Mouse (Mus musculus) ES-Bruce4 (cell line): ENCODE measurements around the gene Olfr1344.

Experiments
- CTCF ChIP-seq: IDR thresholded peaks from one replicate; pipeline ENCODE4 v1.8.1; 2011; ENCODE audit warnings: low read depth, low read length
- EP300 ChIP-seq: IDR thresholded peaks from 2 replicates; pipeline ENCODE4 v1.6.1; 2011; ENCODE audit warnings: low read depth, low read length; ENCODE audit not compliant: insufficient read depth
- POLR2A ChIP-seq: IDR thresholded peaks from one replicate; pipeline ENCODE4 v1.8.1; 2011; ENCODE audit warnings: low read length; ENCODE audit not compliant: insufficient read depth

DNA sequence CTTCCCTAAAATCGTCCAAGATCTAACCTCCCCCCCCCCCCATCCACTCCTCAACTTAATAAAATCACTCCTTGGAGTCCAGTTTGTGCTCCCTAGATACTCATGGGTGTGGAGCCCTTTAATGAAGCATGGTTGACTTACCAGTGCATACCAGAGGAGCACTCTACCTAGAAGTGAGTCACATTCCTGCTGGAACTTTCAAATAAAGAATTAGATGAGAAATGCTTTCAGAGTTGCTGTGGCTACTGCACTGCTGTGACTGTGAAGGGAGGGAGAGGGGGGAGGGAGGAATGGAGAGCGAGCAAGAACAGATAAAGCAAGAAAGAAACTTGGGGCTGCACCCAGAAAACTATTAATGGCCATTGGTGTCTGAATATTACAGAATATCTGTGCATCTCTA lies 2.7 kb downstream of the Olfr1344 start:
- TF ChIP-seq POLR2A (no peak), CTCF (no peak), EP300 (no peak)
